Mouse (Mus musculus) Patski (cell line): ENCODE data around the gene Olfr1441. TPM values are rescaled to one million over a fixed set of nuclear protein-coding genes. Genes with fewer than 3 reads are reported as not detected.

Experiments used
- ATAC-seq: fragments of 100-300 bp; one replicate; pipeline ENCODE4 v1.8.0; 2021
- CTCF ChIA-PET: fragments of 350-600 bp; sonication (Branson Sonifier 250); formaldehyde crosslinking; loops from one replicate; lab custom pipeline; 2022; ENCODE audit warnings: inconsistent platforms; lab: Charles Lee
- POLR2A ChIA-PET: fragments of 350-600 bp; sonication (Branson Sonifier 250); formaldehyde crosslinking; loops from one replicate; lab custom pipeline; 2022; ENCODE audit warnings: antibody characterized with exemption, inconsistent platforms; lab: Charles Lee
- DNase-seq: peaks from one replicate; pipeline ENCODE4 v3.0.0-alpha.2; 2011; ENCODE audit warnings: low read depth, low spot score
- H3K27me3 ChIP-seq: fragments of 371-371 bp; one replicate; pipeline ENCODE4 v1.5.1; 2021
- CTCF ChIP-seq: fragments of 100-300 bp; IDR thresholded peaks from one replicate; pipeline ENCODE4 v1.5.1; 2021
- in situ Hi-C: fragments of 300-500 bp; cut with MboI; formaldehyde crosslinking; loops from 3 replicates; pipeline ENCODE4 v1.11.1; 2018; ENCODE audit warnings: low pct_unique_long_range_greater_than_20kb, mixed read lengths
- polyA plus RNA-seq: library from polyadenylated mRNA; unstranded; gene quantifications from one replicate; pipeline ENCODE4 v1.2.3, GENCODE M21; 2021

The Olfr1441 gene
- polyA plus RNA-seq, 1 experiment from 2014 or later: not detected

DNA sequence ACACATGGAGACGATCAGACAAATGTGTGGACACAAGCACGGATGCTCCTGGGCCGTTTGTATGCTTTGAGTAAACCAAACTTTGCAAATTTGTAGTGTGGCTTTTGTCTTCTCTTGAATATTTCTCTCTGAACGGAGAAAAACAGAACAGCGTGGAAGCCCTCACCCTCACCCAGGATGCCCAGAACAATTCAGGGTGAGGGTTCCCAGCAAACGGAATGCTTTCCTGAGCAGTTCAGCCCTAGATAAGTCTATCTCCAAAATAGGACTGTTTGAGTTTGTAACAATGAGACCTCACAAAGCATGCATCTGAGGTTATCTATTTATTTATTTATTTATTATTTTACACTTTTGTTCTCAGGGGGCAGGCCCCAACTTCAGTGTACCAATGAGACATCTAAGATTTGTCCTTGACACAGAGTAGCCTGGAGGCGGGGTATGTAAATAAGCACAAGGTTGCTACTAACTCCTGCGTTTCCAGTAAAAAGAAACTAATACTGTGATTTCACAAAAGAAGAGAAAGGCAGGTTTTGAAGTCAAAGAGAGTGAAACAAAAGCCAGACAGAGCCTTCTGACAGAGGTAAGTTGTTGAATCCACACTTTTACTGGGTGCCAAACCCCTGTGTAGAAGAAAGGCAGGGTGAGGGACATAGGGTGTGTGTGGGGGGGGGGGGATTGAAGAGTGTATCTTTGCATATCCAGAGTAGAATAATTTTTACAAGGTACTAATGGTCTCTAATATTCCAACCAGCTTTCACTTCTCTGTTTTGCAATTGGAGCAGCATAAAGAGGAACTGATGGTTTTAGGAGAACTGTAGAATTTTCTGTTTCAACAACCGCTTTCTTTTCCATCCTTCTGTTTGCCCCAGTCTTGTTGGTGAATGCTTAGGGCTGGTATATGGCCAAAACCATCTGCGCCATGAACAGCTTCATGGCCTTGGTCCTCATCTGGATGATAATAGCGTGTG, 43.3 kb downstream of the Olfr1441 start, which contains the start of gene Mpeg1:
TSS of gene Mpeg1 (plus strand) at position 498 of the 968 bp plus-strand sequence.
- no peak for ATAC-seq
- H3K27me3 ChIP-seq: peaks cover 3% of the 10 kb centered on the region
- DNase-seq: no peak
- POLR2A ChIA-PET: no interaction called here
- in situ Hi-C loops: no loop called here
- TF ChIP-seq CTCF: no peak
- CTCF ChIA-PET: no interaction called here

DNA sequence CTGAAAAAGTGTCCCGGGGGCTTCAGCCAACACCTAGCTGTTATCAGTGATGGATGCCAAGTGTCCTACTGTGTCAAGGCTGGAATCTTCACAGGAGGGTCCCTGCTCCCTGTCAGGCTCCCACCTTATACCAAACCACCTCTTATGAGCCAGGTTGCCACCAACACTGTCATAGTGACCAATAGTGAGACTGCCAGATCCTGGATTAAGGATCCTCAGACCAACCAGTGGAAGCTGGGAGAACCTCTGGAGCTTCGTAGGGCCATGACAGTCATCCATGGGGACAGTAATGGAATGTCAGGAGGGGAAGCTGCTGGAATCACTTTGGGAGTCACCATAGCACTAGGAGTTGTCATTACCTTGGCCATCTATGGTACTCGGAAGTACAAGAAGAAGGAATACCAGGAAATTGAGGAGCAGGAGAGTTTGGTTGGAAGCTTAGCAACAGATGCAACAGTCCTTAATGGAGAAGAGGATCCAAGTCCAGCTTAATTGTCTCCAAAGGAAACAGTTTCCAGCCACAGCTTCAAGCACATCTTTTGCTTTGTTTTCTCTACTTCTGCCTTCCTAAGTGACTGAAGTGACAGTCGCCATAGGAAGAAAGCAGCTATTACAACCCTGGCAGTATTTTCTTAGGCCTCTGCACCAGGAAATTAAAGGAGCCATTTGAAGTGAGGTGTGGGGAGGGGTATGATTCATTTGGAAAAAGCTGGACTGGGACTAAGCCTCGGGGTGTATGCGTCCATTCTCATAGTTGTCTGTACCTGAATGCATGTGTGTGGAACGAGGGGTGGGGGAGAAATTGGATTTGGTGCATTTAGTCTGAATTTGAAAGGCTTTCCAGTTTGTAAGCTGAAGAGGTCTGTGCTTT, 45.9 kb downstream of the Olfr1441 start:
- in situ Hi-C loops: no loop called here

DNA sequence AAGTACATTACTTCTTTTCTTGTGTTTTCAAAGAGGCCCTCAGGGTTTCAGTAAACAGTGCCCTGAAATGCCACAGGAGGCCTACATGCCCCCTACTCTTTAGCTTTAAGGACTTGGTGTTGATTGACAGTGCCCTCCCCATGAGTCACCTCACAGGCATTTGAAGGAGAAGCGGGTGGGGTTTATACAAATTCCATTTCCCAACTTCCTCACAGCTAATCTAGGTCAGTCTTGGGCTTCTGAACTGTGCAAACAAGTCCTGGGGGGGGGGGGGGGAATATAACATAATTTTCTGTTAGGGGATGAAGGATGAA, 46.4 kb downstream of the Olfr1441 start:
- in situ Hi-C loops: no loop called here
- no peak for TF ChIP-seq CTCF
- ATAC-seq (peak; percentile 53), DNase-seq (no peak)
- ChIA-PET CTCF (interaction anchor here (1.3 to 3.9 kb wide), 9 partner anchors 19 to 129 kb away, joined by 3 to 54 read pairs (median 7); partner anchors contain the start of gene Dtx4), POLR2A (interaction anchor here (0.9 to 1.0 kb wide), 3 partner anchors 27 to 38 kb away, joined by 3 to 4 read pairs (median 3); partner anchors contain the start of gene Dtx4)
- no peaks in the 10 kb centered on the region for H3K27me3 ChIP-seq

More for the DNA sequence above, 45.9 kb downstream of the Olfr1441 start:
- ChIA-PET POLR2A (interaction anchor here (1.0 to 1.3 kb wide), 2 partner anchors 26 to 39 kb away, joined by 3 to 4 read pairs; no protein-coding TSS in a partner anchor), CTCF (interaction anchor here (0.9 to 3.9 kb wide), 11 partner anchors 18 to 130 kb away, joined by 3 to 54 read pairs (median 4); partner anchors contain the start of gene Dtx4)
- ATAC-seq (no peak), DNase-seq (no peak)
- TF ChIP-seq CTCF: no peak
- no peaks in the 10 kb centered on the region for H3K27me3 ChIP-seq

DNA sequence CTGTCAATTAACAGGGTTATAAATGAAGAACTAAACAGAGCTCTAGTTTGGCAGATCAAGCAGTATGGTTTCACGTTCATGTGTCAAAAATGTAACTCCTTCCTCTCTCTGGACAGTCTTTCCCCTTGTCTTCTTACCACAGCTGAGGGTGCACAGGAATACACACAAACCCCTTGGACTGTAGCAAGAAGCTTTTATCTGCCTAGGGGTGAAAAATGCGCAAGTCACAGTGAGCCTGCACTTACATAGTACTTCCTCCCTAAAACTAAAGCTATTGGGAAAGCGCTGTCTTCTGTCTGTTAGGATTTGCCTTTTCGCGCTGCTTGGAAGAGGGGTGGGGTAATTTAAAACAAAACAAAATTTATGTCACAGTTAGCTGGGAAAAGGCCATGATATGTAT, 46.9 kb downstream of the Olfr1441 start:
- TF ChIP-seq CTCF: no peak
- in situ Hi-C loops: no loop called here
- H3K27me3 ChIP-seq: no peaks in the 10 kb centered on the region
- ChIA-PET CTCF (interaction anchor here (0.9 to 3.9 kb wide), 10 partner anchors 19 to 129 kb away, joined by 3 to 54 read pairs (median 6); partner anchors contain the start of gene Dtx4), POLR2A (interaction anchor here (0.5 to 1.0 kb wide), 5 partner anchors 19 to 170 kb away, joined by 3 to 4 read pairs (median 3); partner anchors contain the start of gene Dtx4)
- ATAC-seq (no peak), DNase-seq (no peak)

DNA sequence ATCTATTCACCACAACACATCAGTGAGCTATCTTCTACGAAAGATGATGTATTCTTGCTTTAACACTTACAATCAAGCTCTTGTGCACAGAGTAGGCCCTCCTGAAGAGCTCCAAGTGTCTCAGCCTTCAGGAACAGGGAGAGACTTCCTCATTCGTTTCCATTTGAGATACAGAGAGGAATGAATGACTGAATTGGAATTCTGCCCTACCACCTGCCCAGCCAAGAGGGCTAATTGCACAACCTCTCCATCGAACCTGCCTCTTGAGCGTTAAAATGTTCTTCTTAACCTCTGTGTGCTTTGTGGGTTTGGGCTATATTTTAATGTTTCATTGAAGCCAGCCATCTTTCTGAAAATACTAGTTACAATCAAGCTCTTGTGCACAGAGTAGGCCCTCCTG, 47.4 kb downstream of the Olfr1441 start:
- no peak for TF ChIP-seq CTCF
- ATAC-seq (no peak), DNase-seq (no peak)
- in situ Hi-C loops: loop anchor here (5.0 kb wide), 2 partner anchors 32 to 38 kb away; partner anchors contain the start of gene Dtx4
- ChIA-PET CTCF (interaction anchor here (0.9 to 3.9 kb wide), 7 partner anchors 20 to 127 kb away, joined by 3 to 54 read pairs (median 8); partner anchors contain the start of gene Dtx4), POLR2A (interaction anchor here (0.5 to 1.0 kb wide), 4 partner anchors 20 to 169 kb away, joined by 3 read pairs; partner anchors contain the start of gene Dtx4)
- no peaks in the 10 kb centered on the region for H3K27me3 ChIP-seq

DNA sequence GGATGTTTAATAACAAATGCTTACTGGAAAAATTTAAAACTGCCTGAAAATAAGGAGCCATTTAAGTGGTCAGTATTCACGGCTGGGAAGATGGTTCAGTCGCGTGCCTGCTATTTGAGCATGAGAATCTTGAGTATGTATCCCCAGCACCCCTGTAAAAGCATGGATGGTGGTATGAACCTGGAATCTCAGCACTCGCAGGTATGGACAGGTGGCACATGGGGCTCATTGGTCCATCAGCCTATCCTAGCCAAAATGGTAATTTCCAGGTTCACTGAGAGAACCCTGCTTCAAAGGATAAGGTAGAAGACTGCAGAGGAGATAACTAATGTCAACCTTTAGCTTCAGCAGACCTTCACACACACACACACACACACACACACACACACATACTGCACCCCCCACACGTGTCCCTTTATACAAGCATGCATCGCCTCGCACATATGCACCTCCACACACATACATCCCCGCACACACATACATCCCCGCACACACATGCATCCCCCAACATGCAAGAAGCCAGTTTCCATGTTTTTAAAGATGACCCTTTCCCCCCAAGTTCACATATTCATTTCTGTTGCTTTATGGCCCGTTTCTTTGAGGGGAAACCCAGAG, 48.4 kb downstream of the Olfr1441 start:
- DNase-seq (no peak), ATAC-seq (no peak)
- ChIA-PET POLR2A (no interaction called here), CTCF (interaction anchor here (1.3 to 10.7 kb wide), 7 partner anchors 15 to 126 kb away, joined by 3 to 119 read pairs (median 5); partner anchors contain the start of gene Dtx4)
- H3K27me3 ChIP-seq: no peaks in the 10 kb centered on the region
- no peak for TF ChIP-seq CTCF
- in situ Hi-C loops: loop anchor here (5.0 kb wide), 2 partner anchors 33 to 37 kb away; partner anchors contain the start of gene Dtx4

DNA sequence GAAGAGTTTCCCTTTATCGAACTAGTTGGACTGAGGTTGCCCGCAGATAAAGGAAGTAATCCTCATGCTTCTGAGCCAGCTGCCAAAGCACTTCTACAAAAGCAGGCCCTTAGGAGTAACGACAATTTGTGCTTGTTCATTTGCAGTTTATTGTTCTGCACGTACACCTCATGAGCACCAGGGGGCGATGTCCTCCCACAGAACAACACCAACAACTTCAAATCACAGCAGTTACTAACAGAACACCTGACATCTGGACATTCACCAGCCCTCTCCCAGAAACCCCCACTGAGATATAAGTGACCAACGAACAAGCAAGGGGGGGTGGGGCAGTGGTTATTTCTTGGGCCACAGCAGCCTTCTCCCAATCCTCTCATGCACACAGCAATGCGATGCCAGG, 49.0 kb downstream of the Olfr1441 start:
- in situ Hi-C loops: loop anchor here (5.0 kb wide), 2 partner anchors 34 to 36 kb away; partner anchors contain the start of gene Dtx4
- ChIA-PET CTCF (interaction anchor here (1.0 to 10.7 kb wide), 9 partner anchors 9 to 126 kb away, joined by 3 to 119 read pairs (median 4); partner anchors contain the start of gene Dtx4), POLR2A (no interaction called here)
- peak; percentile 52 for ATAC-seq
- no peak for DNase-seq
- peak; percentile 91 for TF ChIP-seq CTCF
- H3K27me3 ChIP-seq: no peaks in the 10 kb centered on the region

DNA sequence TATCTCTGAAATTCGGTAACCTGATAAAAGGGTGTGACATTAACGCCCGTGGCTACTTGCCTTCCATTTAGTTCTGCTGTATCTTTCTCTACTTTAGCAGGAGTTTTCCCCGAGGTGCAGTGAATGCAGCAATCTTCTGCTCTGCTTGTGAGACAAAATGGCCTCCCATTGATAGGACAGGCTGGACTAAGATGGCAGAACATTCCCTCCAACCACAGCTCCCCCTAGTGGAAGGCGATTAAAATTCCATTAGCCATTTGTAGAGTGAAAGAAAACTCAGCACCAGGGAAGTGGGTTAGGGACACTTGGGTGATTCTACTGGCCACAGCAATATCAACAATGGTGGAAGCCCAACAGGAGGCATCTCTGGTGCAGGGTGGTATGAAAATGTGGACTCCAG, 50.2 kb downstream of the Olfr1441 start:
- ATAC-seq (no peak), DNase-seq (no peak)
- no peaks in the 10 kb centered on the region for H3K27me3 ChIP-seq
- in situ Hi-C loops: loop anchor here (5.0 kb wide), 2 partner anchors 35 kb away; partner anchors contain the start of gene Dtx4
- POLR2A ChIA-PET: interaction anchor here (1.8 kb wide), 1 partner anchor 34 kb away, joined by 8 read pairs; the partner anchor contains the start of gene Dtx4
- TF ChIP-seq CTCF: peak; percentile 79
- CTCF ChIA-PET: interaction anchor here (1.0 to 10.7 kb wide), 5 partner anchors 8 to 125 kb away, joined by 3 to 119 read pairs (median 3); partner anchors contain the start of gene Dtx4

DNA sequence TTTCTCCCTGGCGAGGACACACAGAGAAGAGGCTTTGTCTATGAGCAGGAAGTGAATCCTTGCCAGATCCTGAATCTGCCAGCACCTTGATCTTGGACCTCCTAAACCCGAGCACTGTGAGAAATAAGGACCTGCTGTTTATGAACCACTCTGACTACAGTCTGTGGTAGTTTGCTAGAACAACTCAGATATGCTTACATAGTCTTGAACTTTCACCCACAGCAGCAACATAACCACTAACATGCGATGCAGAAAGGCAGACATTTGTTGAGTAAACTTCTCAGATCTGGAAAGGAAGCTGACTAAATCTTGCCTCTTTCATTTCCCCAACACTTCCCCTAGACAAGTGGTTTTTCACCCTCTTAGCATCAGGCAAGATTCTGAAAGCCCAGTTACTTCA, 54.6 kb downstream of the Olfr1441 start:
- no peaks in the 10 kb centered on the region for H3K27me3 ChIP-seq
- no peak for DNase-seq
- no peak for ATAC-seq
- in situ Hi-C loops: no loop called here
- TF ChIP-seq CTCF: no peak
- ChIA-PET POLR2A (no interaction called here), CTCF (interaction anchor here (1.1 to 10.7 kb wide), 3 partner anchors 23 to 28 kb away, joined by 3 to 119 read pairs (median 3); partner anchors contain the start of gene Dtx4)
